ENCODE assay signal across 8 mouse cellular contexts in the genomic region with DNA sequence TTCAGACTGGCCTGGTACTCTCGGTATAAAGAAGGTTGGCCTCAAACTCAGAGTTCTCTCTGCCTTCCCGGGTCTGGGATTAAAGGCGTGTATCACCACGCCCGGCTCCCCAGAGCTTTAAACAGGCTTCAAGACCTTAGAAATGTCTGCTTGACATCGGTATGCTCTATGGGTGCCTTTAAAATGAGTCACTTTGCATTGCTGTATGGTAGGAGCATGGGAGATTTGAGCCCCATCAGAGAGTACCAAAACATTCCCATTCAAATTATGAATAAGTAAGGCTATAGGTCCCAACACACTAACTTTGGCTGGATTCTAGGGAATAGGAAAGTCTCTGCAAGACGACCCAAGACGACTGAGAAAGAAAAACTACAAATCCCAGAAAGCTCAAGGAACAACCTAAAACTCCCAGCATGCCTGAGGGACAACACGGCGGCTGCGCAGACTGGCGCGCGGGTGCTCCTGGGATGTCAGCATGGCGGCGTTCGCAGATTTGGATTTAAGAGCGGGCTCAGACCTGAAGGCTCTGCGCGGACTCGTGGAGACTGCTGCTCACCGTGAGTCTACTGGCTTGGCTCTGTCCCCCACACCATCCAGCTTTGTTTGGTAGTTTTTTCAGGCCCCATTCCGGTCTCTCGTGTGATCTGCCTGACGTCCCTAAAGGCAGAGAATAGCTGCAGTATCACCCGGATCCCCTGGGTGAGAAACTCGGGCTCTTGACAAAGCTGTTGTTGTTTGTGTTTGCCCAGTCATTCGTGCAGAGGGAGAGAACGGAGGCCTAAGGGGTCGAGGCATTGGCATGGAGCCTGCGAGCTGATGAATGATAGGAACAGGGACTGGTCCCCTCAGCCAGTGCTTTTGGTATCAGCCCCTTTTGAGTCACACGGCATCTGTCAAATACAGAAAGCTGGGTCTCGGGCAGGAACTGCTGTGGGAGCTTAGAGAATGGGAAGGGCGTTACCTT. TPM values are rescaled to one million over a fixed set of nuclear protein-coding genes. Genes with fewer than 3 reads are reported as not detected.
A peak's percentile ranks its signal among the peaks of the same experiment; 100 is the strongest.
DNase-seq lines count a peak whose midpoint lies in the region; ATAC-seq lines count a peak whose summit lies in the region.

A gene (plus strand): TSS at position 455 of the 964 bp plus-strand sequence.

- peak; percentile 92 for DNase-seq in R1 (ENCODE audit: low read depth, low spot score)
- peak; percentile 87 to 92 for DNase-seq in cerebellum, postnatal 25 days
- peak; percentile 58 to 75 for DNase-seq in frontal cortex, postnatal 25 days (ENCODE audit: low spot score in 2 of 2)
- peak; percentile 94 for DNase-seq in hindbrain, embryonic 14.5 days (ENCODE audit: low spot score)
- peak; percentile 79 to 84 for DNase-seq in layer of hippocampus, postnatal 36 days
- DNase-seq in lung, postnatal 36 days = peak; percentile 91
- peak; percentile 95 for DNase-seq in retina, postnatal 1 day
- DNase-seq in urinary bladder, adult 18-20 months (ENCODE audit: low spot score in 2 of 2) = peak; percentile 52 to 76

- 2% methylated on average over 34 of the region's 34 CpGs for WGBS in hindbrain, embryonic 14.5 days

- H3K9ac ChIP-seq in hindbrain, embryonic 14.5 days = peak within 1 kb of the TSS; percentile 65

- peak within 1 kb of the TSS; percentile 55 for H3K4me3 ChIP-seq in hindbrain, embryonic 14.5 days (replicated peaks; ENCODE audit: low read length)

- H3K4me2 ChIP-seq in hindbrain, embryonic 14.5 days (replicated peaks) = peak within 1 kb of the TSS; percentile 84

- H3K27ac ChIP-seq in hindbrain, embryonic 14.5 days = peak within 1 kb of the TSS; percentile 5; the same call in 1 of the 2 replicates

- H3K36me3 ChIP-seq in hindbrain, embryonic 14.5 days (replicated peaks; ENCODE audit: control insufficient read depth, insufficient read depth) = peaks cover 15% of the 10 kb centered on the region

- peak; percentile 96 for ATAC-seq in hindbrain, embryonic 14.5 days (ENCODE audit: low FRiP score)

- no peaks in the 10 kb centered on the region for H3K9me3 ChIP-seq in hindbrain, embryonic 14.5 days (ENCODE audit: control insufficient read depth, low read length)

- peaks cover 12% of the 10 kb centered on the region for H3K4me1 ChIP-seq in hindbrain, embryonic 14.5 days (replicated peaks; ENCODE audit: control insufficient read depth, insufficient read depth, low read length)

- H3K27me3 ChIP-seq in hindbrain, embryonic 14.5 days (ENCODE audit: control insufficient read depth, insufficient read depth, low read length) = no peaks in the 10 kb centered on the region

RNA-seq across cellular contexts. Expression of the gene that starts here (rescaled TPM):
- polyA plus RNA-seq in hindbrain, embryonic 14.5 days (2014; fragmentation: Nextera tagmentation; extraction: Ambion mirVana) = 68.0 and 69.7 TPM in 2 replicates
- total RNA-seq in layer of hippocampus, postnatal 36 days (2021) = 10 to 100 TPM; 15.9 to 20.1 TPM

Comparison
In these comparisons a context has a peak if more than half of its experiments do, and no peak if none do; other contexts are left out.
1. Peak in every context shown above with its lines: DNase-seq, ATAC-seq, H3K4me3 ChIP-seq and H3K27ac ChIP-seq.